Mouse (Mus musculus): ENCODE measurements around the gene Cacnb2. TPM values are rescaled to one million over a fixed set of nuclear protein-coding genes. Genes with fewer than 3 reads are reported as not detected.

Gene Cacnb2
- polyA plus RNA-seq, 1 experiment from 2014 or later: 14.3 TPM

DNA sequence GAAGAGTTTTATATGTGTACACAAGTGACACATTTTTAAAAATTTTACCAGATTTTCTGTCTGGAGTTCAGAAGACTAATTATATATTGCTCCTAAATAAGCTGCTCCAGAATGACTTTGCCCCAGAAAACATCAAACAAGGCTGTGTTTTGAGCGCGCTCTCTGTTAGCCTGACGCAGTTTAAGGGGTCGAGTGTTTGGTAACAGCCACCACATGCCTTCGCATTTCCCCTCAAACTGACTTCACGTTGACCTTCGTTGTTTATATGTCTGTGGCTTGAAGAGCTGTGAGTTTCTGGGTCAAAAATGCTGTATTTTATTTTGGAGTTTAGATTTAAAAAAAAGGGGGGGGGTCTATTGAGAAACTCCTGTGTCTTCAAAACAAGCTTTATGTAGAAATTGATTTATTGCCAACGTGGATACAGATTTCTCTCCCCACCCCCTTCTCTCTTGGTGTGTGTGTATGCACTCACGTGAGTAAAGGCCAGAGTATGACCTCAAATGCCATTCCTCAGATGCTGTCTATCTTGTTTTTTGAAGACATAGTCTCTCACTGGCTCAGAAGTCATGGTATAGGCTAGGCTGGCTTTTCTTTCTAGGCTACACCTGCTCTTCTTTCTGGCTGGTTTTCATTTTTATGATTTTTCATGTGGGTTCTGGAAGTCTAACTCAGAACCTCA lies 27.1 kb downstream of the Cacnb2 start:
- Histone ChIP-seq H3K27ac (replicated peaks in 1 of 2; ENCODE audit: control insufficient read depth in 1 of 2, insufficient read depth in 1 of 2, low read depth in 2 of 2, low read length in 2 of 2) (no peak overlapping the region), H3K4me3 (ENCODE audit: control insufficient read depth in 1 of 2, insufficient read depth in 1 of 2, low read depth in 1 of 2, low read length in 2 of 2) (no peak overlapping the region), H3K4me2 (ENCODE audit: low read length) (no peak overlapping the region), H3K36me3 (ENCODE audit: control insufficient read depth, insufficient read depth, low read length) (no peaks in the 10 kb centered on the region), H3K4me1 (ENCODE audit: control insufficient read depth in 2 of 2, insufficient read depth in 2 of 2, low read length in 2 of 2) (peaks cover 0 to 8% of the 10 kb centered on the region in 2 experiments; a peak in 3 of 4 replicates), H3K27me3 (ENCODE audit: control insufficient read depth, insufficient read depth, low read length) (no peaks in the 10 kb centered on the region), H3K9me3 (ENCODE audit: control insufficient read depth, low read length) (no peaks in the 10 kb centered on the region), H3K9ac (ENCODE audit: low read length) (no peak overlapping the region)
- no peak for ATAC-seq (ENCODE audit: insufficient number of reproducible peaks, insufficient read depth, low FRiP score, low read depth)
- 80% methylated on average over 9 of the region's 9 CpGs for WGBS

DNA sequence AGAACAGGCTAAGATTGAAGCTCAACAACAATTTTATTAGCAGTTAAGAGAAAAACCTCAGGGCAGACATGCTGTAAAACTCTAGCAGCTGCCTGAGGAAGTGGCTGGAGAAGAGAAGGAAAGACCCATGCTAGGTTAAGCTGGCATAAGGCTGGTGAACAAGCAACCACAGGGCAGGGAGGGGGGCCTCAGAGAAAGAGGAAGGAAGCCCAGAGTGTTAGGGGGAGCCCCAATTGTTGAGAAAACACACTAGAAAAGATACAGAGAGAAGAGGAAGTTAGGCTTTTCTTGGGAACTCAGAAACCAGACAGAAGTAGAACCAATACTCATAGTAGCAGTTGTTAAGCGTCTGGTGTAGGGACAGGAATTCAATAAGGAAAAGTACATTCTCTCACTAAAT lies 28.7 kb downstream of the Cacnb2 start:
- 64% methylated on average over 1 of the region's 1 CpGs for WGBS
- no peaks in the 10 kb centered on the region for H3K27me3 ChIP-seq (ENCODE audit: control insufficient read depth, insufficient read depth, low read length)
- no peak for ATAC-seq (ENCODE audit: insufficient number of reproducible peaks, insufficient read depth, low FRiP score, low read depth)
- H3K9ac ChIP-seq (ENCODE audit: low read length): no peak overlapping the region
- no peaks in the 10 kb centered on the region for H3K9me3 ChIP-seq (ENCODE audit: control insufficient read depth, low read length)
- H3K27ac ChIP-seq (replicated peaks in 1 of 2; ENCODE audit: control insufficient read depth in 1 of 2, insufficient read depth in 1 of 2, low read depth in 2 of 2, low read length in 2 of 2): no peak overlapping the region
- H3K4me1 ChIP-seq (ENCODE audit: control insufficient read depth in 2 of 2, insufficient read depth in 2 of 2, low read length in 2 of 2): peaks cover 0 to 8% of the 10 kb centered on the region in 2 experiments; a peak in 3 of 4 replicates
- no peaks in the 10 kb centered on the region for H3K36me3 ChIP-seq (ENCODE audit: control insufficient read depth, insufficient read depth, low read length)
- no peak overlapping the region for H3K4me3 ChIP-seq (ENCODE audit: control insufficient read depth in 1 of 2, insufficient read depth in 1 of 2, low read depth in 1 of 2, low read length in 2 of 2)
- no peak overlapping the region for H3K4me2 ChIP-seq (ENCODE audit: low read length)

DNA sequence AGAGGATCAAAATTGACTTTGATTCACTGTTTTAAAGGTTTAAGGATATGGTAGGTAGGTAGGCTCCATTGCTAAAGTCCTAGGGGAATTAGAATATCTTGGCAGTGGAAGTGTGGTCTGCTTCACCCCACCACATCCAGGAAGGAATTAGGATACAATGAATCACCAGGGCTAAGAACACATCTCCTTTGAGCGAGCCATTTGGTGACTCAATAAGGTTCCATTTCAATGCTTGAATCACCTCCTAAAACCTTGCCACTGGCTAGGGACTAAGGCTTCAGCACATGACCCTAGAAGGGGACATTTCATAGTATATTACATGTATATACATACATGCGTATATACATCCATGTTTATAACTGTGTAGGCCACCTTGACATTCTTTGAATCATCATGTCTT lies 30.3 kb downstream of the Cacnb2 start:
- Histone ChIP-seq H3K9me3 (ENCODE audit: control insufficient read depth, low read length) (no peaks in the 10 kb centered on the region), H3K27me3 (ENCODE audit: control insufficient read depth, insufficient read depth, low read length) (no peaks in the 10 kb centered on the region), H3K4me3 (ENCODE audit: control insufficient read depth in 1 of 2, insufficient read depth in 1 of 2, low read depth in 1 of 2, low read length in 2 of 2) (no peak overlapping the region), H3K4me1 (ENCODE audit: control insufficient read depth in 2 of 2, insufficient read depth in 2 of 2, low read length in 2 of 2) (peaks cover 0 to 8% of the 10 kb centered on the region in 2 experiments; a peak in 3 of 4 replicates), H3K9ac (ENCODE audit: low read length) (no peak overlapping the region), H3K4me2 (ENCODE audit: low read length) (no peak overlapping the region), H3K27ac (replicated peaks in 1 of 2; ENCODE audit: control insufficient read depth in 1 of 2, insufficient read depth in 1 of 2, low read depth in 2 of 2, low read length in 2 of 2) (no peak overlapping the region), H3K36me3 (ENCODE audit: control insufficient read depth, insufficient read depth, low read length) (no peaks in the 10 kb centered on the region)
- WGBS: 86% methylated on average over 2 of the region's 2 CpGs
- no peak for ATAC-seq (ENCODE audit: insufficient number of reproducible peaks, insufficient read depth, low FRiP score, low read depth)

DNA sequence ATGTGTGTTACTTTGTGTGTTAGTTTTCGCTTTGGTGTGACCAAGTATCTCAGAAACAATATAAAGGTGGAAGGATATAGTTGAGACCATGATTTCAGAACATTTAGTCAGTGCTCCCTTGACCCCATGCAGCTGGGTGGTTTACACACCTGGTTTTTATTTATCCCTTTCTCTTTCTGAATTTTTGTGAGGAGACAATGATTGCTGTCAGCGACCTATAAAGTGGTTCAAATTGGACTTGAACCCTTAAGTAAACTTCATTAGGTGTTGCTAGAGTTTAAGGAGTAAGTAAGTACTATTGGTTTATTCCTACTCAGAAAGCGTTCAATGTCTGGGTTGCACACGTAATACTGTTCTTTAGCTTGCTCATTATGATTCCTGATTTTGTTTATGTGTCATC lies 36.4 kb downstream of the Cacnb2 start:
- Histone ChIP-seq H3K27ac (replicated peaks in 1 of 2; ENCODE audit: control insufficient read depth in 1 of 2, insufficient read depth in 1 of 2, low read depth in 2 of 2, low read length in 2 of 2) (no peak overlapping the region), H3K9ac (ENCODE audit: low read length) (no peak overlapping the region), H3K9me3 (ENCODE audit: control insufficient read depth, low read length) (no peaks in the 10 kb centered on the region), H3K27me3 (ENCODE audit: control insufficient read depth, insufficient read depth, low read length) (no peaks in the 10 kb centered on the region), H3K36me3 (ENCODE audit: control insufficient read depth, insufficient read depth, low read length) (no peaks in the 10 kb centered on the region), H3K4me2 (ENCODE audit: low read length) (no peak overlapping the region), H3K4me3 (ENCODE audit: control insufficient read depth in 1 of 2, insufficient read depth in 1 of 2, low read depth in 1 of 2, low read length in 2 of 2) (no peak overlapping the region), H3K4me1 (ENCODE audit: control insufficient read depth in 2 of 2, insufficient read depth in 2 of 2, low read length in 2 of 2) (peaks cover 8 to 43% of the 10 kb centered on the region in 2 experiments)
- ATAC-seq (ENCODE audit: insufficient number of reproducible peaks, insufficient read depth, low FRiP score, low read depth): no peak
- 92% methylated on average over 4 of the region's 4 CpGs for WGBS

DNA sequence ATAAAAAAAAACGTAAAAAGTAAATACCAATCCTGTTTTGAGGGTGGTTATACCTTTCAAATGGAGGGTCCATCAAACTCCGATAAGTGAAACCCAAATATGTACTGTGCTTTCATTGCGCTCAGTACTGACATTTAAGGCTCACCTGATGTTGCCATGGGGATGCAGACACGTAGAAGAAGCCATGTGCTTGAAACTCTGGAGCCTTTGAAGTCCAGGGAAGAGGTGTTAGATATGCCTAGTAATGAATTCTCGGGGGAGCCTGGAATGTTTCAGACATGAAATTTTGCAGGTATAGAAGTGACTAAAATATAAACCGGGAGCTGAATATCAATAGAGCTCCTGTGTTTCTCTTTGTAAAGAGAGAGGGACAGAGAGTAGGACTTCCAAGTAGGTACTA lies 37.0 kb downstream of the Cacnb2 start:
- Histone ChIP-seq H3K27me3 (ENCODE audit: control insufficient read depth, insufficient read depth, low read length) (no peaks in the 10 kb centered on the region), H3K36me3 (ENCODE audit: control insufficient read depth, insufficient read depth, low read length) (no peaks in the 10 kb centered on the region), H3K27ac (replicated peaks in 1 of 2; ENCODE audit: control insufficient read depth in 1 of 2, insufficient read depth in 1 of 2, low read depth in 2 of 2, low read length in 2 of 2) (peak overlapping the region; percentile 51 to 96; a peak in 3 of 4 replicates), H3K4me1 (ENCODE audit: control insufficient read depth in 2 of 2, insufficient read depth in 2 of 2, low read length in 2 of 2) (peaks cover 8 to 45% of the 10 kb centered on the region in 2 experiments), H3K4me2 (ENCODE audit: low read length) (no peak overlapping the region), H3K9me3 (ENCODE audit: control insufficient read depth, low read length) (no peaks in the 10 kb centered on the region), H3K9ac (ENCODE audit: low read length) (no peak overlapping the region), H3K4me3 (ENCODE audit: control insufficient read depth in 1 of 2, insufficient read depth in 1 of 2, low read depth in 1 of 2, low read length in 2 of 2) (no peak overlapping the region)
- ATAC-seq (ENCODE audit: insufficient number of reproducible peaks, insufficient read depth, low FRiP score, low read depth): no peak
- WGBS: 60% methylated on average over 6 of the region's 6 CpGs

DNA sequence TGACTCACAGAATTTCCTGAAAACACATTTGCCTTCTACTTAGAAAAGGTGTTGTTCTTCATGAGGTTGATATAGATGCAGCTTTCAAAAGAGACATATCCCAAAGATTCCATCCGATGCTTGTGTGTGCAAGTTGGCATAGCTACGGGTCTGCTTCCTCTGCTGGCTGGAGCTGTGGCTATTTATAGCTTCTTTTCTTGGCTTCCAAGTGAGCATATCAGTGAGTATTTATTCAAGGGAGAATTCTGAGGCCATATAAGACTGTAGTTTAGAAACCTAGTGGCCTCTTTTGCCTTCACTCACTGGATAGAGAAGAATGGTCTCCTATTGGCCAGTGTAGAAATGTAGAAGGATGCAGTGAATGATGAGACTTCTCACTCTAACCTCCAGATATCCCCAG lies 38.2 kb downstream of the Cacnb2 start:
- peak overlapping the region; percentile 55 for H3K4me2 ChIP-seq (ENCODE audit: low read length)
- H3K27ac ChIP-seq (replicated peaks in 1 of 2; ENCODE audit: control insufficient read depth in 1 of 2, insufficient read depth in 1 of 2, low read depth in 2 of 2, low read length in 2 of 2): peak overlapping the region; percentile 92 to 96
- 1% methylated on average over 2 of the region's 2 CpGs for WGBS
- ATAC-seq (ENCODE audit: insufficient number of reproducible peaks, insufficient read depth, low FRiP score, low read depth): peak; percentile 61
- peaks cover 8 to 50% of the 10 kb centered on the region in 2 experiments for H3K4me1 ChIP-seq (ENCODE audit: control insufficient read depth in 2 of 2, insufficient read depth in 2 of 2, low read length in 2 of 2)
- H3K9ac ChIP-seq (ENCODE audit: low read length): peak overlapping the region; percentile 59
- no peaks in the 10 kb centered on the region for H3K27me3 ChIP-seq (ENCODE audit: control insufficient read depth, insufficient read depth, low read length)
- H3K9me3 ChIP-seq (ENCODE audit: control insufficient read depth, low read length): no peaks in the 10 kb centered on the region
- H3K4me3 ChIP-seq (ENCODE audit: control insufficient read depth in 1 of 2, insufficient read depth in 1 of 2, low read depth in 1 of 2, low read length in 2 of 2): no peak overlapping the region
- no peaks in the 10 kb centered on the region for H3K36me3 ChIP-seq (ENCODE audit: control insufficient read depth, insufficient read depth, low read length)

DNA sequence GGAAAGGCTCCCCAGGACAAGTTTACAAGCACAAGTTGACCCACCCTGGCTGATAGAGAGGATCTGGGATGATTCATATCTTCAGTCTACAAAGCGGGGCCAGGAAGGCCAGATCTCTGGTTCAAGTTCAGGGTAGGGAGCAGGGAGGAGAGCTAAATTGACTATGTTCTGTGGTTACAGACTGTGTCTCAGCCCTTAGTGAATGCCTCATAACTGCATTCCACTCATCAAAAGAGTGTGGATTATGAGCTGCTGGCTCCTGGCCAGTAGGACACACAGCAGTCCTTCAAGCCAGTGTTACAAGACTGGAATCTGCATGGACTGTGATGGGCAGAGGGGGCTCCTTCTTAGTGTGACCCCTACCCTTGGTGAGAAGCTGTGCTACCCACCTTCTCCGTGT lies 48.4 kb downstream of the Cacnb2 start:
- peak; percentile 66; the same call in 1 of the 2 replicates for ATAC-seq (ENCODE audit: insufficient number of reproducible peaks, insufficient read depth, low FRiP score, low read depth)
- H3K4me3 ChIP-seq (ENCODE audit: control insufficient read depth in 1 of 2, insufficient read depth in 1 of 2, low read depth in 1 of 2, low read length in 2 of 2): no peak overlapping the region
- no peaks in the 10 kb centered on the region for H3K9me3 ChIP-seq (ENCODE audit: control insufficient read depth, low read length)
- 29% methylated on average over 2 of the region's 2 CpGs for WGBS
- H3K9ac ChIP-seq (ENCODE audit: low read length): no peak overlapping the region
- H3K4me2 ChIP-seq (ENCODE audit: low read length): 0 out of 2 replicates have a peak overlapping the region, but pooled peaks have one; percentile 7
- H3K36me3 ChIP-seq (ENCODE audit: control insufficient read depth, insufficient read depth, low read length): no peaks in the 10 kb centered on the region
- peaks cover 7 to 17% of the 10 kb centered on the region in 2 experiments for H3K4me1 ChIP-seq (ENCODE audit: control insufficient read depth in 2 of 2, insufficient read depth in 2 of 2, low read length in 2 of 2)
- no peaks in the 10 kb centered on the region for H3K27me3 ChIP-seq (ENCODE audit: control insufficient read depth, insufficient read depth, low read length)
- peak overlapping the region; percentile 56 to 60 for H3K27ac ChIP-seq (replicated peaks in 1 of 2; ENCODE audit: control insufficient read depth in 1 of 2, insufficient read depth in 1 of 2, low read depth in 2 of 2, low read length in 2 of 2)

DNA sequence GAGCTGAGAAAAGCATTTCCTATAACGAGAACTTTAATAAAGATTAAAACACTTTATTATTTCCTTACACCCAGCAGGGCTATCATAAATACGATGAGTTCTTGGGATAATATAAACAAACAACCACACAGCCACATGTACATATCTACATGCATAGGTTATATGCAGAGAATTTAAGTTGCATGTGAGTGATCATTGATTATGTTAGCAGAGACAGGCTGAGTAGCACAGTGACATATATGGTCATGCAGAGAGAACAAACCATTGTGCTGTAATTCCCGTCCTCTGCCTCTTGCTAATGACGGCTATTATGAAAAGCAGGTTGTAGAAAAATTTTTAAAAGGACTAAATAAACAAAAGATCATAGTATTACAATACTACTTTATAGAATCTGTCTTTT lies 53.8 kb downstream of the Cacnb2 start:
- H3K27ac ChIP-seq (replicated peaks in 1 of 2; ENCODE audit: control insufficient read depth in 1 of 2, insufficient read depth in 1 of 2, low read depth in 2 of 2, low read length in 2 of 2): no peak overlapping the region
- no peak for ATAC-seq (ENCODE audit: insufficient number of reproducible peaks, insufficient read depth, low FRiP score, low read depth)
- H3K36me3 ChIP-seq (ENCODE audit: control insufficient read depth, insufficient read depth, low read length): no peaks in the 10 kb centered on the region
- no peaks in the 10 kb centered on the region for H3K27me3 ChIP-seq (ENCODE audit: control insufficient read depth, insufficient read depth, low read length)
- no peak overlapping the region for H3K9ac ChIP-seq (ENCODE audit: low read length)
- H3K4me2 ChIP-seq (ENCODE audit: low read length): no peak overlapping the region
- no peaks in the 10 kb centered on the region for H3K9me3 ChIP-seq (ENCODE audit: control insufficient read depth, low read length)
- H3K4me3 ChIP-seq (ENCODE audit: control insufficient read depth in 1 of 2, insufficient read depth in 1 of 2, low read depth in 1 of 2, low read length in 2 of 2): no peak overlapping the region
- 78% methylated on average over 4 of the region's 4 CpGs for WGBS
- peaks cover 2 to 10% of the 10 kb centered on the region in 2 experiments; a peak in 3 of 4 replicates for H3K4me1 ChIP-seq (ENCODE audit: control insufficient read depth in 2 of 2, insufficient read depth in 2 of 2, low read length in 2 of 2)

Measured in heart, embryonic 14.5 days (tissue).